Mouse (Mus musculus) heart, postnatal 0 days (tissue): ENCODE measurements around the gene Zmynd19.
A peak's percentile ranks its signal among the peaks of the same experiment; 100 is the strongest.

ENCODE experiments used
- CTCF ChIP-seq: IDR thresholded peaks from 2 replicates; pipeline ENCODE4 v1.5.1; 2016; ENCODE audit warnings: antibody characterized with exemption, control low read depth, low read depth
- EP300 ChIP-seq: IDR thresholded peaks from 2 replicates; pipeline ENCODE4 v1.6.1; 2016; ENCODE audit warnings: antibody characterized with exemption, low read depth

GRCm38 (mm10) chr2:24960910-24961309 lies 11.3 kb downstream of the Zmynd19 start:
- no peak for TF ChIP-seq EP300
- TF ChIP-seq CTCF = peak; percentile 59
